Mouse (Mus musculus) intestine, embryonic 16.5 days (tissue): ENCODE results near the gene Sar1b. TPM values are rescaled to one million over a fixed set of nuclear protein-coding genes. Genes with fewer than 3 reads are reported as not detected.

Experiments
- ATAC-seq: fragments of 200-750 bp; cut with Nextera tagmentation; 2 replicates; pipeline ENCODE4 v1.8.0; 2017; ENCODE audit warnings: moderate TSS enrichment, moderate library complexity
- H3K27ac ChIP-seq: fragments of 300-500 bp; sonication (generic); 2 replicates; pipeline ENCODE4 v1.5.1; 2014; ENCODE audit warnings: mild to moderate bottlenecking, low read length
- H3K27me3 ChIP-seq: fragments of 300-500 bp; sonication (generic); replicated peaks from 2 replicates; pipeline ENCODE4 v1.6.1; 2014; ENCODE audit warnings: low read length, control low read depth, mixed read lengths; ENCODE audit not compliant: control insufficient read depth, insufficient read depth
- H3K36me3 ChIP-seq: fragments of 300-500 bp; sonication (generic); 2 replicates; pipeline ENCODE4 v1.6.1; 2014; ENCODE audit warnings: low read length, control low read depth; ENCODE audit not compliant: control insufficient read depth, insufficient read depth
- H3K4me1 ChIP-seq: fragments of 300-500 bp; sonication (generic); 2 replicates; pipeline ENCODE4 v1.6.1; 2014; ENCODE audit warnings: low read length, control low read depth, mixed read lengths; ENCODE audit not compliant: control insufficient read depth, insufficient read depth
- H3K4me2 ChIP-seq: fragments of 300-500 bp; sonication (generic); 2 replicates; pipeline ENCODE4 v1.6.1; 2014; ENCODE audit warnings: low read depth, low read length, control low read depth
- H3K4me3 ChIP-seq: fragments of 300-500 bp; sonication (generic); 2 replicates; pipeline ENCODE4 v1.5.1; 2014; ENCODE audit warnings: mild to moderate bottlenecking, low read length
- H3K9ac ChIP-seq: fragments of 300-500 bp; sonication (generic); 2 replicates; pipeline ENCODE4 v1.6.1; 2014; ENCODE audit warnings: low read depth, low read length
- H3K9me3 ChIP-seq: fragments of 300-500 bp; sonication (generic); 2 replicates; pipeline ENCODE4 v1.6.1; 2016; ENCODE audit warnings: low read length, control low read depth; ENCODE audit not compliant: control insufficient read depth
- WGBS: fragments of 180-500 bp; shearing (Covaris S2); extraction: QIAGEN DNeasy Blood & Tissue Kit; methylation state at CpG from one replicate; pipeline ENCODE4 v1.1.7; 2014; 5-methylcytosine and 5-hydroxymethylcytosine counted together
- polyA plus RNA-seq: library from polyadenylated mRNA; unstranded; fragments of >200 nt; fragmentation: Nextera tagmentation; extraction: Ambion mirVana; gene quantifications from 2 replicates; pipeline ENCODE4 v1.2.1, GENCODE M21; 2015

Gene Sar1b
- polyA plus RNA-seq, 1 experiment from 2014 or later: 218 TPM

DNA sequence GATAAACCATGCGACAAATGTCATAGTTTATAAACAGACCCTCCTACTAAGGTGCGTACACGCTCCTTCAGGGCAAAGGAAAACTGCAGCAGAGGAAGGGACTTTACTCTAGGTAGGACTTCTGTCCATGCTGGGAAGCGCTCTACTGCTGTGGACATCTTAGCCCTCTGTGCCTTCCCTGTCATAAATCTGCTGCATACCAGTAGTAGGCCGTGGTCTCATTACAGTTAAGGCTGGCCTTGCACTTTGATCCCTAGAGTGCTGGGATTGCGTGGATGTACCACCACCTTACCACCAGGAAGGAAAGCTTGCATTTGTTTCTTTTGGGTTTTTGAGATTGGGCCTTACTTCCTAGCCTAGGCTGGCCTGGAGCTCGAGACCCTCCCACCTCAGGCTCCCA lies 27.2 kb downstream of the Sar1b start:
- no peak overlapping the region for H3K9ac ChIP-seq
- no peak overlapping the region for H3K4me2 ChIP-seq
- peak; percentile 86 for ATAC-seq
- WGBS: 78% methylated on average over 7 of the region's 7 CpGs
- peaks cover 4% of the 10 kb centered on the region; the same call in 1 of the 2 replicates for H3K4me1 ChIP-seq
- peak overlapping the region; percentile 21; the same call in 1 of the 2 replicates for H3K27ac ChIP-seq
- H3K4me3 ChIP-seq: no peak overlapping the region
- no peaks in the 10 kb centered on the region for H3K27me3 ChIP-seq
- H3K36me3 ChIP-seq: peaks cover 16% of the 10 kb centered on the region
- H3K9me3 ChIP-seq: no peaks in the 10 kb centered on the region

DNA sequence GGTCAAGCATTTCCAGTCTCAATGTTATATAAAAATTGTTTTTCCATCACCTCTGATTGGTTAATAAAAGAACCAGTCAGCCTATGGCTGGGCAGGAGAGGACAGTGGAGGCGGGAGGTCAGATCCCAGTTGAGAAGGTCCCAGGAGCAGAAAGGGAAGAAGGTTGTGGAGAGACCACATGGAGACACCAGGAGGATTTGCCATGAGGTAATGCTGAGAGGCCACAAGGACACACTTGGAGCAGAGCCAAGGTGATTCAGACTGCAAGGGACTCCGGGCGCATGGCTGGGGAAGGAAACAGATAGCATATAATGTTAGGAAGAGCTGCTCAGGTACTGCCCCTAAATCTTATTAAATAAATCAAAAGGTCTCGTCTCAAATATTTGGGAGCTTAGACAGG lies 32.8 kb downstream of the Sar1b start:
- ATAC-seq: peak; percentile 70
- no peaks in the 10 kb centered on the region for H3K9me3 ChIP-seq
- 0 out of 2 replicates have a peak, but pooled peaks cover 10% of the 10 kb centered on the region for H3K36me3 ChIP-seq
- no peaks in the 10 kb centered on the region; the same call in 1 of the 2 replicates for H3K4me1 ChIP-seq
- no peak overlapping the region for H3K9ac ChIP-seq
- H3K4me2 ChIP-seq: no peak overlapping the region
- WGBS: 63% methylated on average over 4 of the region's 4 CpGs
- no peaks in the 10 kb centered on the region for H3K27me3 ChIP-seq
- no peak overlapping the region for H3K4me3 ChIP-seq
- no peak overlapping the region for H3K27ac ChIP-seq

DNA sequence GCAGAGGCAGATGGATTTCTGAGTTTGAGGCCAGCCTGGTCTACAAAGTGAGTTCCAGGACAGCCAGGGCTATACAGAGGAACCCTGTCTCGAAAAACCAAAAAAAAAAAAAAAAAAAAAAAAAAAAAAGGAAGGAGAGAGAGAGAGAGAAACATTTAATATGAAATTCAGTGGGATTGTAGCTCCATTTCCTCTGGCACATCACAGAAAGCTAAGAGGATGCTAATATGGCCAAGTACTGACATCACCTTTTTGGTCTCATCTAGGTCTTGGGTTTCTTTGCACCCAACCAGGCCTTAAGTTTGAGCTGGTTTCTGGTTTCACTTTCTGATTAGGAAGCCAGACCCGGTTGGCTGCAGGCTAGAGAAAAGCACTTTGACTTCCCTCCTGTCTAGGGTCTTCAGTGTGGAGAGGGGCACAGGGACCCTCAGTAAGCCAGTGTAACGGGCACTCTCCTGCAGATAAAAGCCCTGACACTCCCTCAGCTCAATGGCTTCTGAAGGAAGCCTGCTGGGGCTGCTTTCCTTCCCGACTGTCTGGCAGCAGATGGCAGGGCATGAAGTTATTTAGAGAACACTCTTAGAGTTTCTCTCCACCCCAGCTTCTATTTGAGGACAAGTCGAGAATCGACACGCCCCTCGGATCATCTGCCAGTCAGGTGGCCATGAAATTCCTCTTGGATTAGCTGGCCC lies 37.3 kb downstream of the Sar1b start:
- Histone ChIP-seq H3K4me1 (peaks cover 4% of the 10 kb centered on the region), H3K4me2 (no peak overlapping the region)
- ATAC-seq: no peak

DNA sequence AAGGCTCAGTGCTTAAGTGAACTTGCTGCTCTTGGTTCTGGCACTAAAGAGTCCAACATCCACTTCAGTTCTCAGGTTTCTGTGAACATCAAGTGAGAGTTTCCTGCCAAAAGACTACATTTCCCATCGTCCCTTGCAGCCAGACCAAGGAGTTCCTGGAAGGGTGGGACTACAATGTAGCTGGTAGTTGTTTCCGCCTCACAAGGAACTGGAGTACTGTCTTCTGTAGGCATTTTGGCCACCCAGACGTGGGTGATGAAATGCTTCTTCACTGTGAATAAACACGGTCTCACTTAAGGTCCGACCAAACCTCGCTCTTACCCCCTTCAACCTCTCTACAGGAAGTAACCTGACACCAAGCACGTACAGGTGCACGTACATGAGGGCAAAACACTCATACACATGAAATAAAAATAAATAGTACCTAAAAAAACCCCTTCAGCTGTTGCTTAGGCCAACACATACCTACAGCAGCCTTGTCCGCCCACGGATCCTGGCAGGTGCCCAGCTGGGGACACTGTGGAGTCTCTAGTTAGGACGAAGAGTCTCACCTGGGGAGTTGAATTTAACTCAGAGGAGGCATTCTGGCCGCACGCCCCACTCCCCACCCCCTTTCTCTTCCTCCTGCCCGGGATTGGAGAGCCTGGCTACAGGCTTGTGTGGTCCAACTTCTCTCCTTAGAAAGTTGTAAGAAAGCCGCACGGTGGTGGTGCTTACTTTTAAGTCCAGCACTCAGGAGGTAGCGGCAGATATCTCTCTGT lies 41.9 kb downstream of the Sar1b start:
- peak; percentile 81 for ATAC-seq

More for the DNA sequence above, 37.3 kb downstream of the Sar1b start:
- H3K36me3 ChIP-seq: no peaks in the 10 kb centered on the region
- H3K27me3 ChIP-seq: no peaks in the 10 kb centered on the region
- H3K4me3 ChIP-seq: no peak overlapping the region
- H3K9me3 ChIP-seq: no peaks in the 10 kb centered on the region
- H3K27ac ChIP-seq: no peak overlapping the region
- H3K9ac ChIP-seq: no peak overlapping the region; the same call in 1 of the 2 replicates
- WGBS: 22% methylated on average over 7 of the region's 8 CpGs

DNA sequence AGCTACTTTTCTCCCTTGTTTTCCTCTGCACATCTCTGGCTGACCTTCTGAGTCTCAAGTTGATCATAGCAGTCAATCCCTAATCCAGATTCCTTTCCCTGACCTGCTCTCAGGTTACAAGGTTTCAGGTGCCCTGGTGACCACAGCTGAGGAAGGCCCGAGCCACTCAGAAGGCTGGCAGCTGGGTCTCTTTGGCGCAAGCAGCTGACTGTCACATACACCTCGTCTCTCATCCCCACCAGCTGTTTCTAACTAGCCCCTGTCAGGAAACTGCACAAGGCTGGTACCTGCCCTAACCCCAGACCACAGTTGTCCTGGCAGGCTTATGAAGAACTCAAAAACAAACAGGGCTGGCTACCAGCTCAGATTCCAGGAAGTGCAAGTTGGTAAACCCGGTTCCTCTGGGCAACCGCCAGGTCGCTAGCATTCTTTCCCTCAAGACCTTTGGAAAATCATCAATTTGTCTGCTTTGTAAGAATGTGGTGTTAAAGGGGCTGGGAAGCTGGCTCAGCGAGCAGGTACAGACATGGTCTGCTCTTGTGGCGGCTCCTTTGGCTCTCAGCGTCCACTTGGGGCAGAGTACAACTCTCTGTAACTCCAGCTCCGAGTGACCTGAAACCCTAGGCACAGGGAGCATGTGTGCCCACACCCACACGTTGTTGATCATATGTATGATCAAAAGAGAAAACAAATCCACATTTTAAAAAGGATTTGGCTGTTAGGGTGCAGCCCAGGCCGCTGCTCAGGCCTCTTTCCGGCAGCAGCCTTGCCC lies 43.8 kb downstream of the Sar1b start:
- peaks cover 5% of the 10 kb centered on the region; the same call in 1 of the 2 replicates for H3K4me1 ChIP-seq
- no peak overlapping the region for H3K4me2 ChIP-seq
- no peak overlapping the region for H3K27ac ChIP-seq
- peak overlapping the region; percentile 23 for H3K9ac ChIP-seq
- no peak overlapping the region for H3K4me3 ChIP-seq
- 43% methylated on average over 13 of the region's 13 CpGs for WGBS
- H3K36me3 ChIP-seq: no peaks in the 10 kb centered on the region
- ATAC-seq: no peak
- H3K9me3 ChIP-seq: no peaks in the 10 kb centered on the region
- no peaks in the 10 kb centered on the region for H3K27me3 ChIP-seq

More for the DNA sequence above, 41.9 kb downstream of the Sar1b start:
- Histone ChIP-seq H3K9me3 (no peaks in the 10 kb centered on the region), H3K27ac (peak overlapping the region; percentile 73), H3K4me3 (peak overlapping the region; percentile 47), H3K27me3 (no peaks in the 10 kb centered on the region), H3K4me1 (peaks cover 5% of the 10 kb centered on the region; the same call in 1 of the 2 replicates), H3K4me2 (peak overlapping the region; percentile 66), H3K36me3 (no peaks in the 10 kb centered on the region), H3K9ac (peak overlapping the region; percentile 65)
- 13% methylated on average over 17 of the region's 17 CpGs for WGBS

DNA sequence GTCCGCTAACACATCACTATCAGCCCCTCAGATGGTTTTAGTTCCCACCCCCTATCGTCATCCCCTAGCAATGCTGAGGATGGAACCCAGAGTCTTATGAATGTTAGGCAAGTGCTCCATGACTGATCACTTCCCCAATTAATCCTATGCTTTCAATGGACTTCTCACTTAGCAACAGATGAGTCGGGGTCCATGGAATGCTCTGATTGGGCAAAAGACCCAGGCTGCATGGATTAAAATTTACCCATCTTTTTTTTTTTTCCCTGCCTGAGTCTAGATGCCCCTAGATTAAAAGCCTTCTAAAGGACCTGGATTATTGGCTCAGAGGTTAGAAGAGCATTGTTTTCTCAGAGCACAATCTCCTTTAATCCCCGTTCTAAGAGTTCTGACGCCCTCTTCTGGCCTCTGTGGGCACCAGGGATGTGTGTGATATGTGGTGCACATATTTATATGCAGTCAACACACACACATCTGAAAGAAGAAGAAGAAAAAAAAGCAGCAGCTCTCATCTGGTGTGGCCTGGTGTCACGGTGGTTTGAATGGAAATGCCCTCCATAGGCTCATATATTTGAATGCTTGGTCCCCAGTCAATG lies 46.2 kb downstream of the Sar1b start:
- H3K9me3 ChIP-seq: no peaks in the 10 kb centered on the region
- H3K27me3 ChIP-seq: no peaks in the 10 kb centered on the region
- H3K4me2 ChIP-seq: no peak overlapping the region
- no peaks in the 10 kb centered on the region for H3K36me3 ChIP-seq
- H3K27ac ChIP-seq: no peak overlapping the region
- H3K4me3 ChIP-seq: no peak overlapping the region
- H3K4me1 ChIP-seq: peaks cover 5% of the 10 kb centered on the region; the same call in 1 of the 2 replicates
- H3K9ac ChIP-seq: no peak overlapping the region
- WGBS: 61% methylated on average over 6 of the region's 6 CpGs
- no peak for ATAC-seq

GRCm38 (mm10) chr11:51811230-51811629 lies 47.7 kb downstream of the Sar1b start:
- no peaks in the 10 kb centered on the region for H3K36me3 ChIP-seq
- no peak overlapping the region for H3K4me3 ChIP-seq
- no peak overlapping the region for H3K27ac ChIP-seq
- H3K9ac ChIP-seq: no peak overlapping the region
- no peaks in the 10 kb centered on the region for H3K4me1 ChIP-seq
- no peaks in the 10 kb centered on the region for H3K9me3 ChIP-seq
- no peak overlapping the region for H3K4me2 ChIP-seq
- no peak for ATAC-seq
- no peaks in the 10 kb centered on the region for H3K27me3 ChIP-seq
- WGBS: 85% methylated on average over 4 of the region's 4 CpGs

DNA sequence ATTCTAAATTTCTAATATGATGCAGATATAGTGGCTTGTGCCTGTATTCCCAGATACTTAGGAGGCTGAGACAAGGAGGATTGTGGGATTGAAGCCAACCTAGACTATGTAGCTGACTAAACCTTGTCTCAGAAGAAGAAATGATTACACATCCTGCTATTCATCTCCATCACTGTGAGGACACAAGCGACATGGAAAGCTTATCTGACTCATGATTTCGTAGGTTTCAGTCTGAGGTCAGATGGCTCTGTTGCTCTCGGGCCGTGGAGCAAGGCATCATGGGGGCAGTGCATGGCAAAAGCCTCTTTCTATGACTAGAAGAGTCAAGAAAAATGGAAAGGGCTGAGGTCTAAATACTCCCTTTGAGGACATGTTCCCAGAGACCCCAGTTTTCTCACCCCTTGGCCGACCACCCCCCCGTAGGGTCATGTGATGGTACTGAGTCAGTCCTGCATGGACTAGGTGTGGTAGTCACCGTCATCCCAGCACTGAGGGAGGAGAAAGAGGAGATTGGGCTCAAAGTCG lies 48.6 kb downstream of the Sar1b start:
- Histone ChIP-seq H3K27me3 (no peaks in the 10 kb centered on the region), H3K9me3 (no peaks in the 10 kb centered on the region), H3K4me3 (no peak overlapping the region), H3K4me2 (no peak overlapping the region), H3K27ac (no peak overlapping the region), H3K9ac (no peak overlapping the region), H3K4me1 (no peaks in the 10 kb centered on the region), H3K36me3 (no peaks in the 10 kb centered on the region)
- no peak for ATAC-seq
- WGBS: 93% methylated on average over 8 of the region's 8 CpGs
